Mouse (Mus musculus): ENCODE data around the gene Fbxl20.

Gene Fbxl20

GRCm38 (mm10) chr11:98047745-98048144 lies 102.5 kb downstream of the Fbxl20 start:
- no peak for DNase-seq

- DNase-seq: no peak
Observed at GRCm38 (mm10) chr11:98046466-98046865, 103.7 kb downstream of the Fbxl20 start.

DNA sequence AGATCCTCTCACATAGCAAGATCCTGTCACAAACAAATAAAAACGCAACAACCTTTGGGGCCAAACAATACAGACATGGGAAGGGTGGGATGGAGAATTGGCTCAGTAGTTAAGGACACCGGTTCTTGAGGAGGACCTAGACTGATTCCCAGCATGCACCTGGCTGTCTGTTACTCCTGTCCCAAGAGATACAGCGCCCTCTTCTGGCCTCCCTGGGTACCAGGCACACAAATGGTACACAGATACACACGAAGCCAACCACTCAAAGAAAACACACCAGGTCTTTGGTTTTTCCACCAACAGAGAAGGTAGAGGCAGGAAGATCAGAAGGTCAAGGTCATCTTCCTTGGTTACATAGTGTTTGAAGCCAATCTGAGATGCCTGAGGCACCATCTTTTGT lies 104.6 kb downstream of the Fbxl20 start:
- no peak for DNase-seq

- DNase-seq: no peak
Observed at GRCm38 (mm10) chr11:98044074-98044473, 106.1 kb downstream of the Fbxl20 start.

GRCm38 (mm10) chr11:98042741-98043140 lies 107.5 kb downstream of the Fbxl20 start:
- no peak for DNase-seq

- DNase-seq: no peak
Observed at GRCm38 (mm10) chr11:98040975-98041374, 109.2 kb downstream of the Fbxl20 start.

DNA sequence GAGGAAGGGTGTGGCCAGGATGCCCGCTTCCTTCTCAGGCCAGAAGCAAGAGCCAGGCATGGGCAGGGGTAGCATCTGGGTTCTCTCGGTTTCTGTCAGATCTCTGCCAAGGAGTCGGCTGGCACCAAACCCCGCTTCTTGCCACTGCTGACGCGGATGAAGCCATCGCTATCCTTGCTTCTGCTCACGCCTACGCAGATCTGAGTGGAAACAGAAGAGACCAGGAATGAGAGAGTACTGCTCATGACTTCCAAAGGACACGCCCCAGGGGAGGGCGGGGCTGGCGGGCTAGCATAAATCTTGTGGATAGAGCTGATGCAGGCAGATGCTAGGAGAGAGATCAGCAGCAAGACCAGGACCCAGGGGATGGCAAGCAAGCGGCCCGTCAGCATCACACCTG lies 112.3 kb downstream of the Fbxl20 start:
- DNase-seq: no peak

GRCm38 (mm10) chr11:98035977-98036377 lies 114.2 kb downstream of the Fbxl20 start:
- DNase-seq: peak in 1 of 2 experiments; percentile 46

GRCm38 (mm10) chr11:98034840-98035239 lies 115.4 kb downstream of the Fbxl20 start:
- no peak for DNase-seq

DNA sequence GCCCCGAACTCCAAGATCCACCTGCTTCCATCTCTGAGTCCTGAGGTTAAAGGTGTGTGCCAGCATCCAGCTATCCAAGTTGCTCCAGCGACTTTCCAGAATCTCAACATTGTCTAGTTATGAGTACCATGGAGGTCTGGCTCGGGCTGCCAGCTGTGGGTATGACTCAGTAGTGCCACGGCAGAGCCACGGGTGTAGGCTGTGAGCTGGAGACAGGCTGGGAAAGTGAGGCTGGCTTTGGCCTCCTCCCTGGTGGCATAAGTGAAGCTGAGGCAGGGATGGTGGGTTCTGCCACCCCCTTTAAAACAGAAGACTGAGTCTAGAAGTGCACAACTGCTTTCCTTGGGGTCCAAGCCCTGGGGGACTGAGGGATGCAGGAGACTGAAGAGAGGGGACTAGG lies 116.1 kb downstream of the Fbxl20 start:
- no peak for DNase-seq

Data from lung, adult 18-20 months (tissue).